Mouse (Mus musculus) C2C12 (cell line): ENCODE data around the gene Ctsc.

ENCODE experiments used
- CTCF ChIP-seq: IDR thresholded peaks from one replicate; pipeline ENCODE4 v1.5.1; 2011; ENCODE audit not compliant: control insufficient read depth, insufficient read depth, insufficient read length
- MYOD1 ChIP-seq: IDR thresholded peaks from one replicate; pipeline ENCODE4 v1.6.1; 2011; ENCODE audit warnings: low read depth; ENCODE audit not compliant: control insufficient read depth, insufficient read length

DNA sequence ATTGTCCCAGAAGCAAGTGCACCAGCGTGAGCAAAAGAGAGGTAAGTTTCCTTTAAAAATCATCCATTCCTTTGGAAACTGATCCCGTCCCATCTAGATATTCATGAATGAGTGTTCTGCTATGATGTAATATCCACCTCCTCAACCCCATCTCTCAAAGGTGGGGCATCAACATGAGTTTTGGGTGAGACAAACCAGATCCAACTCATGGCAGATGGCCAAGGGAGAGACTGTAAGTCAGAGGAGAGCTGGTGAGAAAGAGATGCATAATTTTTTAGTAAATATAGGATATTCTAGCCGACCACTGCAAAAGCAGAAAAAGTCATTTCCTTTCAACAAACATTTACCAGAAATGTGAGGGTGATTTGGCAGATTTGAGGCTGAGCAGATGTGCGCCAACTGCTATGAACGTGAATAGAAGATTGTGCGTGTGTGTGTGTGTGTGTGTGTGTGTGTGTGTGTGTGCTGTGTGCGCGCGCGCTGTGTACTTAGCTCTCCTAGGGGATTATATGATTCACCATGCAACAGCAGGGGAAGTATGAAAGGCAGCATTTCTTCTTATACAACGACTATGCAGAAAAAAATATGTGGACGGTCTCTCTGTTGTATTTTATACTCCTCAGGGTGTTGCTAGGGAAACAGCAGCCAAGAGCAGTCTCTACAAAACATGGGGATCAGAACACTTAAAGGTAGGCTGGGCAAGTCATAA, 42.9 kb downstream of the Ctsc start:
- no peak for TF ChIP-seq CTCF
- no peak for TF ChIP-seq MYOD1
